In the genomic region with DNA sequence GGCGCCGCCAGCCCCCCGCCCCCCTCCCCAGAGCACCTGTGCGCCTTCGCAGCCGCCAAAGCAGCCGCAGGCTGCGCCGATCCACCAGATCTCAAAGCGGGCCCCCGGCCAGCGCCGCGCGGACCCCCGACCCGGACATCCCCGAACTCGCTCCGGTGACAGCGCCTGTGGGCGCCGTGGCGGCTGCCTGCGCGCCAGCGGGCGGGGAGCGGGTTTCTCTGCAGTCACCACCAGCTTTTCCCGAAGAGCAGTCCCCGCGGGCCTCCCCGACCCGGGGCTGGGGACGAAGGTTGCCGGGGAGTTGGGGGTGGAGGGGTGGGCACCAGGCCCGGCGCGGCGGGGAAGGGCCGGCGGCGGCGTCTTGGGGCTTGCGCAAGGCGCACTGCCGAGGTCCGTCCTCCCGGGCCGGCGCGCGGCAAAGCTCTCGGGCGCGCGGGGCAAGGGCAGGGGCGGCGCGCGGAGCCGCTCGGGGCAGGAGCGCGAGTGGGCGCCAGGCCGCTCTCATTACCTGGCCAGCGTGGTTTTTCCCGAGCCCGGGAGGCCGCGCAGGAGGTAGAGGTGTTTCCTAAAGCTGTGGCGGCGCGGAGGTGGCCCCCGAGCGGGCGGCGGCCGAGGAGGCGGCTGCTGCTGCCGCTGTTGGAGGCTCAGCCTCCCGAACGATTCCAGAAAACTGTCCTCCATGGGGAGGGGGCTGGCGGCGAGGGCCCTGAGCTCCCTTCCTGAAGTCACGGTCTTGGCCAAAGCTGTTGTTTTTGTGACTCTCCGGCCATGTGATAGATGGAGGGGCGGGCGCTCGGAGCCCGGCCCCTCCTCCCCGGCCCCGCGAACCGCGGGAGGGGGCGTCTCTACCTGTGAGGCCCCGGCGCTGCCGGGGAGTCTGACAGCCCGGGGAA, we compare ENCODE assay signal across 8 mouse cellular contexts. TPM values are rescaled to one million over a fixed set of nuclear protein-coding genes. Genes with fewer than 3 reads are reported as not detected.
A peak's percentile ranks its signal among the peaks of the same experiment; 100 is the strongest.
DNase-seq lines count a peak whose midpoint lies in the region; ATAC-seq lines count a peak whose summit lies in the region.

No protein-coding gene starts in this region.

- intact Hi-C loops in gastrocnemius, postnatal 14 days (cut with DNase I; ENCODE audit: low total_unique reads): no loop called here
- intact Hi-C loops in left cerebral cortex, postnatal 36 days (cut with DNase I): loop anchor here (10.0 kb wide), 1 partner anchor 69 kb away; a partner anchor contains a TSS

- peak; percentile 71 for DNase-seq in R1 (ENCODE audit: low read depth, low spot score)
- peak; percentile 78 for DNase-seq in cerebellum, postnatal 25 days
- peak; percentile 42 for DNase-seq in gastrocnemius, postnatal 14 days
- DNase-seq in left cerebral cortex, postnatal 36 days (ENCODE audit: low spot score in 2 of 2): peak; percentile 70 to 81
- peak; percentile 41 for DNase-seq in mesoderm, embryonic 11.5 days (ENCODE audit: low read depth, low spot score)
- DNase-seq in right cerebral cortex, postnatal 36 days (ENCODE audit: low spot score in 2 of 2): peak; percentile 44 to 51

- peak; percentile 45 for ATAC-seq in inflammation-experienced regulatory T-cells, adult 6 months
- no peak for ATAC-seq in megakaryocyte-erythroid progenitor cell, adult 5-6 weeks (replicated peaks; ENCODE audit: low FRiP score, low TSS enrichment, poor library complexity, severe bottlenecking)

RNA-seq across cellular contexts. Expression of a gene that starts 3.0 kb away (rescaled TPM):
- 1 to 10 TPM; 1.7 to 3.6 TPM for total RNA-seq in gastrocnemius, postnatal 14 days (2021)
- polyA plus RNA-seq in inflammation-experienced regulatory T-cells, adult 6 months (2017; shearing (Covaris generic)): 10 to 100 TPM; 46.9 to 61.2 (median 57.9) TPM
- total RNA-seq in left cerebral cortex, postnatal 36 days (2021): 10 to 100 TPM; 48.3 to 64.8 TPM
- 24.2 and 28.8 TPM in 2 replicates for total RNA-seq in megakaryocyte-erythroid progenitor cell, adult 5-6 weeks (2014; fragmentation: Nextera tagmentation)
- total RNA-seq in megakaryocyte-erythroid progenitor cell, adult 5-6 weeks (2017): 16.4 and 23.7 TPM in 2 replicates
